Mouse (Mus musculus) embryonic stem cell, embryonic (primary cell): ENCODE data around the gene Spats2.

Experiments
- CTCF ChIA-PET, 4 experiments: fragments of 300-600 bp in 2 of 4; fragments of 350-600 bp in 2 of 4; sonication (Branson Sonifier 250); formaldehyde crosslinking; loops; one replicate each; lab custom pipeline; 2022; ENCODE audit warnings: inconsistent platforms in 2 of 4; lab: Charles Lee
- POLR2A ChIA-PET, 4 experiments: fragments of 300-600 bp in 2 of 4; fragments of 350-600 bp in 2 of 4; sonication (Branson Sonifier 250); formaldehyde crosslinking; loops; one replicate each; lab custom pipeline; 2022; ENCODE audit warnings: antibody characterized with exemption in 4 of 4, inconsistent platforms in 1 of 4; lab: Charles Lee

Gene Spats2

GRCm38 (mm10) chr15:99113396-99113975 lies 12.2 kb upstream of the Spats2 start:
- CTCF ChIA-PET, result interaction anchor here (0.6 to 5.5 kb wide), 54 partner anchors 9 to 591 kb away, joined by 3 to 66 read pairs (median 4); partner anchors contain the start of genes Dnajc22 (in 3 of the 4), C1ql4 (in 2 of the 4), Prph (in 2 of the 4) and Tuba1c (in 1 of the 4)
- POLR2A ChIA-PET, result interaction anchor here (0.6 to 4.3 kb wide), 40 partner anchors 9 to 1395 kb away, joined by 3 to 49 read pairs (median 6); partner anchors contain the start of genes Tuba1c (in 3 of the 4), C1ql4 (in 2 of the 4), Dnajc22 (in 2 of the 4) and Troap (in 2 of the 4)

GRCm38 (mm10) chr15:99114312-99115064 lies 11.2 kb upstream of the Spats2 start:
- ChIA-PET POLR2A (interaction anchor here (0.6 to 4.3 kb wide), 37 partner anchors 8 to 437 kb away, joined by 3 to 49 read pairs (median 4); partner anchors contain the start of genes C1ql4 (in 2 of the 4), Dnajc22 (in 2 of the 4), Troap (in 2 of the 4) and Tuba1c (in 2 of the 4)), CTCF (interaction anchor here (0.5 to 5.5 kb wide), 49 partner anchors 8 to 790 kb away, joined by 3 to 66 read pairs (median 5); partner anchors contain the start of genes Dnajc22 (in 3 of the 4), Prph (in 2 of the 4), C1ql4 (in 1 of the 4) and Tuba1c (in 1 of the 4))

GRCm38 (mm10) chr15:99115065-99115423 lies 10.7 kb upstream of the Spats2 start:
- POLR2A ChIA-PET, result interaction anchor here in 3 of 4 experiments (0.6 to 4.3 kb wide), 21 partner anchors 8 to 437 kb away, joined by 3 to 49 read pairs (median 4); partner anchors contain the start of genes Dnajc22 (in 2 of the 3), C1ql4 (in 1 of the 3), Gm49450 (in 1 of the 3) and Prph (in 1 of the 3)
- CTCF ChIA-PET, result interaction anchor here in 3 of 4 experiments (0.5 to 5.5 kb wide), 13 partner anchors 15 to 790 kb away, joined by 3 to 66 read pairs (median 4); partner anchors contain the start of genes Dnajc22 (in 1 of the 3) and Tuba1c (in 1 of the 3)

GRCm38 (mm10) chr15:99116539-99116938 lies 9.2 kb upstream of the Spats2 start:
- ChIA-PET CTCF (interaction anchor here in 3 of 4 experiments (0.6 to 5.5 kb wide), 3 partner anchors 17 to 22 kb away, joined by 6 to 66 read pairs (median 37); no protein-coding TSS in a partner anchor), POLR2A (interaction anchor here in 2 of 4 experiments (1.2 to 4.3 kb wide), 3 partner anchors 20 to 87 kb away, joined by 5 to 26 read pairs (median 17); partner anchors contain the start of genes Dnajc22 (in 1 of the 2) and Tuba1c (in 1 of the 2))

- POLR2A ChIA-PET, result interaction anchor here in 3 of 4 experiments (0.5 to 3.9 kb wide), 13 partner anchors 7 to 745 kb away, joined by 3 to 26 read pairs (median 5); partner anchors contain the start of gene Tuba1c (in 1 of the 3)
- CTCF ChIA-PET, result interaction anchor here in 3 of 4 experiments (0.6 to 1.2 kb wide), 5 partner anchors 94 to 368 kb away, joined by 3 to 9 read pairs (median 6); no protein-coding TSS in a partner anchor
Measured at GRCm38 (mm10) chr15:99120814-99121213, 4.9 kb upstream of the Spats2 start.

- ChIA-PET CTCF (interaction anchor here in 3 of 4 experiments (0.6 to 1.5 kb wide), 6 partner anchors 9 to 97 kb away, joined by 3 to 7 read pairs (median 5); no protein-coding TSS in a partner anchor), POLR2A (interaction anchor here in 2 of 4 experiments (0.5 to 3.9 kb wide), 15 partner anchors 8 to 695 kb away, joined by 3 to 26 read pairs (median 4); partner anchors contain the start of genes Nckap5l (in 1 of the 2), Troap (in 1 of the 2) and Tuba1c (in 1 of the 2))
Measured at GRCm38 (mm10) chr15:99122642-99123041, 3.1 kb upstream of the Spats2 start.

- ChIA-PET CTCF (interaction anchor here in 2 of 4 experiments (0.6 to 1.5 kb wide), 3 partner anchors 12 to 244 kb away, joined by 3 to 6 read pairs (median 5); no protein-coding TSS in a partner anchor), POLR2A (interaction anchor here in 3 of 4 experiments (0.7 to 1.4 kb wide), 5 partner anchors 11 to 255 kb away, joined by 3 to 6 read pairs (median 3); partner anchors contain the start of gene Kmt2d (in 1 of the 3))
Measured at GRCm38 (mm10) chr15:99126081-99126815, 532 bp downstream of the Spats2 start.

GRCm38 (mm10) chr15:99126816-99127365 lies 1.2 kb downstream of the Spats2 start:
- ChIA-PET CTCF (interaction anchor here in 2 of 4 experiments (0.6 to 1.5 kb wide), 3 partner anchors 11 to 244 kb away, joined by 3 to 6 read pairs (median 5); no protein-coding TSS in a partner anchor), POLR2A (interaction anchor here in 3 of 4 experiments (0.7 to 1.4 kb wide), 5 partner anchors 11 to 256 kb away, joined by 3 to 6 read pairs (median 3); partner anchors contain the start of gene Kmt2d (in 1 of the 3))

- ChIA-PET POLR2A (interaction anchor here in 1 of 4 experiments (0.6 to 1.2 kb wide), 6 partner anchors 13 to 346 kb away, joined by 3 to 5 read pairs (median 4); no protein-coding TSS in a partner anchor), CTCF (interaction anchor here in 2 of 4 experiments (0.6 kb wide), 2 partner anchors 21 to 341 kb away, joined by 3 read pairs; no protein-coding TSS in a partner anchor)
Measured at GRCm38 (mm10) chr15:99127851-99128522, 2.3 kb downstream of the Spats2 start.

GRCm38 (mm10) chr15:99129441-99129840 lies 3.7 kb downstream of the Spats2 start:
- POLR2A ChIA-PET, result interaction anchor here (0.5 to 3.4 kb wide), 22 partner anchors 10 to 848 kb away, joined by 3 to 22 read pairs (median 4); partner anchors contain the start of gene Tuba1c (in 2 of the 4)
- CTCF ChIA-PET, result interaction anchor here (0.5 to 2.3 kb wide), 9 partner anchors 10 to 555 kb away, joined by 3 to 22 read pairs (median 4); partner anchors contain the start of gene C1ql4 (in 1 of the 4)

- ChIA-PET POLR2A (interaction anchor here (0.5 to 3.4 kb wide), 34 partner anchors 8 to 1264 kb away, joined by 3 to 22 read pairs (median 4); partner anchors contain the start of genes Tuba1c (in 2 of the 4), Dnajc22 (in 1 of the 4) and Senp1 (in 1 of the 4)), CTCF (interaction anchor here (0.5 to 2.3 kb wide), 20 partner anchors 9 to 751 kb away, joined by 3 to 22 read pairs (median 4); partner anchors contain the start of genes C1ql4 (in 1 of the 4), Gm49450 (in 1 of the 4) and Tuba1a (in 1 of the 4))
Measured at GRCm38 (mm10) chr15:99129956-99130910, 4.5 kb downstream of the Spats2 start.

- ChIA-PET POLR2A (interaction anchor here in 3 of 4 experiments (0.5 to 3.2 kb wide), 14 partner anchors 8 to 657 kb away, joined by 3 to 22 read pairs (median 4); partner anchors contain the start of gene Troap (in 1 of the 3)), CTCF (interaction anchor here in 3 of 4 experiments (0.7 to 2.1 kb wide), 11 partner anchors 8 to 114 kb away, joined by 3 to 22 read pairs (median 6); partner anchors contain the start of gene Troap (in 1 of the 3))
Measured at GRCm38 (mm10) chr15:99138389-99138788, 12.7 kb downstream of the Spats2 start.

GRCm38 (mm10) chr15:99139669-99140068 lies 14.0 kb downstream of the Spats2 start:
- POLR2A ChIA-PET, result interaction anchor here (0.5 to 3.2 kb wide), 25 partner anchors 8 to 147 kb away, joined by 3 to 22 read pairs (median 5); partner anchors contain the start of genes Tuba1c (in 2 of the 4) and C1ql4 (in 1 of the 4)
- CTCF ChIA-PET, result interaction anchor here (0.5 to 2.1 kb wide), 72 partner anchors 9 to 765 kb away, joined by 3 to 22 read pairs (median 4); partner anchors contain the start of genes Dnajc22 (in 2 of the 4), Aqp2 (in 1 of the 4), C1ql4 (in 1 of the 4) and Prpf40b (in 1 of the 4)
